Mouse (Mus musculus): ENCODE data around the gene Cyp4b1.
"Not testable (repeated sequence)": the region's sequence is repeated elsewhere in the genome, so short reads cannot be mapped to it uniquely, and the experiment has no call there.

Gene Cyp4b1

GRCm38 (mm10) chr4:115647580-115647979, at the start of gene Cyp4b1:
Cyp4b1 (minus strand) TSS chr4:115647723.
- DNase-seq (ENCODE audit: low spot score in 2 of 2): no peak

- DNase-seq (ENCODE audit: low spot score in 2 of 2): no peak
Observed at GRCm38 (mm10) chr4:115686299-115686698, 38.8 kb upstream of the Cyp4b1 start.

- DNase-seq (ENCODE audit: low spot score in 2 of 2): no peak
Observed at GRCm38 (mm10) chr4:115659190-115659589, 11.7 kb upstream of the Cyp4b1 start.

- no peak for DNase-seq (ENCODE audit: low spot score in 2 of 2)
Observed at GRCm38 (mm10) chr4:115657867-115658249, 10.3 kb upstream of the Cyp4b1 start.

GRCm38 (mm10) chr4:115657104-115657866, 9.8 kb upstream of the Cyp4b1 start:
- DNase-seq (ENCODE audit: low spot score in 2 of 2): peak; percentile 38 to 54

GRCm38 (mm10) chr4:115656535-115656922, 9.0 kb upstream of the Cyp4b1 start:
- DNase-seq (ENCODE audit: low spot score in 2 of 2): not testable (repeated sequence)

- DNase-seq (ENCODE audit: low spot score in 2 of 2): not testable (repeated sequence)
Observed at GRCm38 (mm10) chr4:115655841-115656534, 8.5 kb upstream of the Cyp4b1 start.

- DNase-seq (ENCODE audit: low spot score in 2 of 2): peak; percentile 45 to 75
Observed at GRCm38 (mm10) chr4:115650866-115651265, 3.3 kb upstream of the Cyp4b1 start.

GRCm38 (mm10) chr4:115649344-115649743, 1.8 kb upstream of the Cyp4b1 start:
- DNase-seq (ENCODE audit: low spot score in 2 of 2): no peak

GRCm38 (mm10) chr4:115648752-115649151, 1.2 kb upstream of the Cyp4b1 start:
- no peak for DNase-seq (ENCODE audit: low spot score in 2 of 2)

GRCm38 (mm10) chr4:115645371-115645770, 2.2 kb downstream of the Cyp4b1 start:
- no peak for DNase-seq (ENCODE audit: low spot score in 2 of 2)

- DNase-seq (ENCODE audit: low spot score in 2 of 2): no peak
Observed at GRCm38 (mm10) chr4:115642967-115643754, 4.4 kb downstream of the Cyp4b1 start.

- DNase-seq (ENCODE audit: low spot score in 2 of 2): not testable (repeated sequence)
Observed at GRCm38 (mm10) chr4:115625560-115625959, 22.0 kb downstream of the Cyp4b1 start.

- no peak for DNase-seq (ENCODE audit: low spot score in 2 of 2)
Observed at GRCm38 (mm10) chr4:115614005-115614404, 33.5 kb downstream of the Cyp4b1 start.

- DNase-seq (ENCODE audit: low spot score in 2 of 2): not testable (repeated sequence)
Observed at GRCm38 (mm10) chr4:115600611-115601010, 46.9 kb downstream of the Cyp4b1 start, which contains the start of gene Cyp4a32. Cyp4a32 (plus strand) TSS chr4:115600969.

GRCm38 (mm10) chr4:115596824-115597336, 50.6 kb downstream of the Cyp4b1 start:
- DNase-seq (ENCODE audit: low spot score in 2 of 2): no peak

- no peak for DNase-seq (ENCODE audit: low spot score in 2 of 2)
Observed at GRCm38 (mm10) chr4:115596357-115596756, 51.2 kb downstream of the Cyp4b1 start.

- no peak for DNase-seq (ENCODE audit: low spot score in 2 of 2)
Observed at GRCm38 (mm10) chr4:115583036-115583435, 64.5 kb downstream of the Cyp4b1 start.

- DNase-seq (ENCODE audit: low spot score in 2 of 2): no peak
Observed at GRCm38 (mm10) chr4:115575776-115576175, 71.7 kb downstream of the Cyp4b1 start.

GRCm38 (mm10) chr4:115575255-115575654, 72.3 kb downstream of the Cyp4b1 start:
- DNase-seq (ENCODE audit: low spot score in 2 of 2): no peak
